In the genomic region with DNA sequence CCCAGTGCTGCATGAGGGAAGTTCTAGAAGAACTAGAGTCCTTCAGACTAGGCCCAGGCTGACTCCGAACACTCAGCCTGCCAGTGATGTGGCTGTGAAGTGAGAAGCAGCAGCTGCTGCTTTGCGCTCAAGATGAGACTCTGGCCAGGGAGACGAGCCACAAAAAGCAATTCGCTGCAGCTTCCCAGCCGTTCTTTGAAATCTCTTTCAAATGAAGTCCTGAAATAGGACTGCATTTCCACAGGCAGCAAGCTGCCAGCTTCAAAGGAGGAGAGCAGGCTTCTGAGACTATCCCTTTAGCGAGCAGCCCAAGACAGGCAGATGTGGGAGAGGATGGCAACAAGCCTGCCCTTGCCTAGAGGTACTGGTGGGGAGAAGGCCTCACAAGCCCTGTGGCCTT, we compare ENCODE assay signal across 17 mouse cellular contexts.
DNase-seq lines count a peak whose midpoint lies in the region; ATAC-seq and TF ChIP-seq lines count a peak whose summit lies in the region.
"Had no signal": no experiment of that assay in that cellular context is flagged by ENCODE, and none has a peak within 500 bp of the region (broad histone marks: within the 10 kb centered on the region; RNA-seq: fewer than 3 reads in every experiment).

No protein-coding gene starts in this region.

- intact Hi-C loops in heart, postnatal 25 days (cut with DNase I), result no loop called here

- H3K27ac ChIP-seq in heart, embryonic 15.5 days, result peak overlapping the region; percentile 25
- peak overlapping the region; percentile 25; the same call in 1 of the 2 replicates for H3K27ac ChIP-seq in lung, embryonic 16.5 days (ENCODE audit: low read length)
- H3K27ac ChIP-seq in forebrain, embryonic 14.5 days (ENCODE audit: low read depth, low read length), result peak overlapping the region; percentile 1; the same call in 1 of the 2 replicates
- H3K27ac ChIP-seq: embryonic facial prominence, embryonic 12.5 days; heart, embryonic 10.5 days; hindbrain, embryonic 12.5 days; kidney, postnatal 0 days; neural tube, embryonic 15.5 days had no signal

- H3K9me3 ChIP-seq in heart, embryonic 15.5 days (replicated peaks), result no peaks in the 10 kb centered on the region
- no peaks in the 10 kb centered on the region for H3K9me3 ChIP-seq in lung, embryonic 16.5 days (ENCODE audit: control insufficient read depth, low read length)
- H3K9me3 ChIP-seq in forebrain, embryonic 14.5 days (replicated peaks; ENCODE audit: control insufficient read depth, low read length), result no peaks in the 10 kb centered on the region
- H3K9me3 ChIP-seq: embryonic facial prominence, embryonic 12.5 days; heart, embryonic 10.5 days; hindbrain, embryonic 12.5 days; neural tube, embryonic 15.5 days had no signal

- no peak for DNase-seq in heart, postnatal 25 days (ENCODE audit: low spot score)
- no peak for DNase-seq in lung, adult 2 months
- DNase-seq in forebrain, embryonic 14.5 days (ENCODE audit: low spot score), result no peak
- peak; percentile 21 for DNase-seq in lung, postnatal 36 days
- DNase-seq in spleen, adult 12 weeks (ENCODE audit: low spot score), result no peak
- no peak for DNase-seq in urinary bladder, postnatal 10 days (ENCODE audit: low spot score)
- DNase-seq: cerebellum, adult 11 months; gastrocnemius, postnatal 10 days; layer of hippocampus, adult 9-11 months had no signal

- peaks cover 8% of the 10 kb centered on the region for H3K4me1 ChIP-seq in heart, embryonic 15.5 days (replicated peaks)
- no peaks in the 10 kb centered on the region; the same call in none of the 2 replicates for H3K4me1 ChIP-seq in lung, embryonic 16.5 days (replicated peaks; ENCODE audit: control insufficient read depth, insufficient read depth, low read length)
- H3K4me1 ChIP-seq in lung, adult 2 months (ENCODE audit: control insufficient read depth, insufficient read depth, low read length), result no peaks in the 10 kb centered on the region
- H3K4me1 ChIP-seq in forebrain, embryonic 14.5 days (ENCODE audit: control insufficient read depth, insufficient read depth, low read length), result no peaks in the 10 kb centered on the region; the same call in 1 of the 2 replicates
- H3K4me1 ChIP-seq: embryonic facial prominence, embryonic 12.5 days; hindbrain, embryonic 12.5 days; neural tube, embryonic 15.5 days had no signal

- H3K36me3 ChIP-seq in heart, embryonic 15.5 days, result no peaks in the 10 kb centered on the region
- H3K36me3 ChIP-seq in lung, embryonic 16.5 days (ENCODE audit: control insufficient read depth, insufficient read depth, low read length), result no peaks in the 10 kb centered on the region
- H3K36me3 ChIP-seq in forebrain, embryonic 14.5 days (ENCODE audit: control insufficient read depth, insufficient read depth, low read length), result no peaks in the 10 kb centered on the region
- H3K36me3 ChIP-seq: embryonic facial prominence, embryonic 12.5 days; hindbrain, embryonic 12.5 days; neural tube, embryonic 15.5 days had no signal

- H3K4me3 ChIP-seq in heart, embryonic 15.5 days, result no peak overlapping the region
- no peak overlapping the region for H3K4me3 ChIP-seq in lung, embryonic 16.5 days (ENCODE audit: low read length)
- no peak overlapping the region for H3K4me3 ChIP-seq in lung, adult 2 months (replicated peaks; ENCODE audit: extremely low read depth, low read depth, low read length)
- H3K4me3 ChIP-seq in forebrain, embryonic 14.5 days (ENCODE audit: low read depth, low read length), result no peak overlapping the region
- H3K4me3 ChIP-seq: embryonic facial prominence, embryonic 12.5 days; heart, embryonic 10.5 days; hindbrain, embryonic 12.5 days; neural tube, embryonic 15.5 days had no signal

- no peak for TF ChIP-seq CTCF in lung, adult 2 months (IDR thresholded peaks at IDR 0.05; ENCODE audit: insufficient read depth, low read length)

- H3K4me2 ChIP-seq in heart, embryonic 15.5 days, result no peak overlapping the region
- no peak overlapping the region for H3K4me2 ChIP-seq in lung, embryonic 16.5 days (ENCODE audit: low read depth, low read length)
- no peak overlapping the region for H3K4me2 ChIP-seq in forebrain, embryonic 14.5 days (ENCODE audit: low read length)
- H3K4me2 ChIP-seq: embryonic facial prominence, embryonic 12.5 days; hindbrain, embryonic 12.5 days; neural tube, embryonic 15.5 days had no signal

- ATAC-seq in heart, embryonic 15.5 days (replicated peaks; ENCODE audit: insufficient number of reproducible peaks, insufficient read depth, low FRiP score, low read depth), result no peak
- peak; percentile 64 for ATAC-seq in lung, embryonic 16.5 days (ENCODE audit: low read depth)
- ATAC-seq in forebrain, embryonic 14.5 days, result no peak
- ATAC-seq: intestine, embryonic 16.5 days had no signal

- no peaks in the 10 kb centered on the region for H3K27me3 ChIP-seq in heart, embryonic 15.5 days
- no peaks in the 10 kb centered on the region; the same call in 1 of the 2 replicates for H3K27me3 ChIP-seq in lung, embryonic 16.5 days (ENCODE audit: control insufficient read depth, insufficient read depth, low read depth, low read length)
- H3K27me3 ChIP-seq in forebrain, embryonic 14.5 days (replicated peaks; ENCODE audit: control insufficient read depth, insufficient read depth, low read length), result no peaks in the 10 kb centered on the region

- TF ChIP-seq POLR2A in lung, adult 2 months (IDR thresholded peaks at IDR 0.05; ENCODE audit: borderline replicate concordance, extremely low read depth, low read depth, low read length), result no peak

- WGBS in heart, embryonic 15.5 days, result 73% methylated on average over 6 of the region's 6 CpGs
- 44% methylated on average over 6 of the region's 6 CpGs for WGBS in lung, embryonic 16.5 days
- 77% methylated on average over 6 of the region's 6 CpGs for WGBS in lung, adult 2 months
- WGBS in forebrain, embryonic 14.5 days, result 78% methylated on average over 6 of the region's 6 CpGs

- H3K9ac ChIP-seq in heart, embryonic 15.5 days, result no peak overlapping the region
- H3K9ac ChIP-seq in lung, embryonic 16.5 days (ENCODE audit: low read length), result no peak overlapping the region
- no peak overlapping the region for H3K9ac ChIP-seq in forebrain, embryonic 14.5 days (ENCODE audit: low read length)
- H3K9ac ChIP-seq: embryonic facial prominence, embryonic 12.5 days; hindbrain, embryonic 12.5 days; neural tube, embryonic 15.5 days had no signal
